Mouse (Mus musculus): ENCODE data around the gene Tlr9. TPM values are rescaled to one million over a fixed set of nuclear protein-coding genes. Genes with fewer than 3 reads are reported as not detected.

Tlr9 gene
- polyA plus RNA-seq, 1 experiment = 4.2 TPM

DNA sequence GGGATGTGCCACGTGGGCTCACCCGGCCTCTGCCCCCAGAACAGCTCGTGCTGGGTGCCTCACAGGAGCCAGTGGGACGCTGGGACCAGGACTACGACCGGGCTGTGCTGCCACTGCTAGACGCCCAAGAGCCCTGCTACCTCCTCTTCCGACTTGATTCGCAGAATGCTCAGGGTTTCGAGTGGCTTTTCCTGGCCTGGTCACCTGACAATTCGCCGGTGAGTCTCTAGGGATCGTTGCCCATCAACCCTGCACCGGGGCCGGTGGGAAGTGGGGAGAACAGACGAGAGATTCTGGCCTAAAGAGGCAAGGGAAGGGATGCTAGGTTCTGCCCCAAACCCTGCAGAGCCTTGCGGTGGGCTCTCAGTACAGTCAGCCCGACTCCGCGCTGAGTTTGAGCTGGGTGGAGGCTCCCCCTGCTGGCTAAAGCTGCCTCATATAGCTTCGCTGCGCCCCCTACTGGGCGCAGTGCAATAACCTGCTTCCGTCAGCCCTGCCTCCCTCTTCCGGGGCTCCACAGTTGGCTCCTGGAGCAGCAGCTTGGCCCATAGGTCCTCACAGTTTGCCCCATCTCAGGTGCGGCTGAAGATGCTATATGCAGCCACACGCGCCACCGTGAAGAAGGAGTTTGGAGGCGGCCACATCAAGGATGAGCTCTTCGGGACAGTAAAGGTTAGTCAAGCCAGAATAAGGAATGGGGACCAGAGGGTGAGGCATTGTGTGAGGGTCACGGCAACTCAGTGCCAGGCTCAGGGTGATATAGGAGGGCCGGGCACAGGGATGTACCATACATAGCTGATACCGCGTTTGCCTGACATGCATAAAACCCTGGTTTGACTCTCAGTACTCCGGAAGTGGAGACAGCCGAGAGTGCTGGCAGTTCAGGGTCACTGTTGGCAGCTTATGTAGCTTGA, 10.5 kb upstream of the Tlr9 start:
- Histone ChIP-seq H3K4me3 (ENCODE audit: insufficient read depth, low read depth, low read length) (peak overlapping the region; percentile 34), H3K4me1 (ENCODE audit: control insufficient read depth, insufficient read depth, low read length) (0 out of 2 replicates have a peak, but pooled peaks cover 5% of the 10 kb centered on the region), H3K27me3 (replicated peaks; ENCODE audit: control insufficient read depth, insufficient read depth, low read length) (no peaks in the 10 kb centered on the region), H3K36me3 (ENCODE audit: control insufficient read depth, insufficient read depth, low read length) (peaks cover 2% of the 10 kb centered on the region; the same call in 1 of the 2 replicates), H3K27ac (ENCODE audit: insufficient read depth, low read depth, low read length) (no peak overlapping the region)
- WGBS = 22% methylated on average over 37 of the region's 37 CpGs
- TF ChIP-seq POLR2A (IDR thresholded peaks at IDR 0.05; ENCODE audit: low read depth, low read length) (no peak), CTCF (conservative IDR thresholded peaks at IDR 0.05; ENCODE audit: insufficient read depth, insufficient read length, low read depth, low read length) (peak; percentile 99)
- DNase-seq = peak; percentile 89

DNA sequence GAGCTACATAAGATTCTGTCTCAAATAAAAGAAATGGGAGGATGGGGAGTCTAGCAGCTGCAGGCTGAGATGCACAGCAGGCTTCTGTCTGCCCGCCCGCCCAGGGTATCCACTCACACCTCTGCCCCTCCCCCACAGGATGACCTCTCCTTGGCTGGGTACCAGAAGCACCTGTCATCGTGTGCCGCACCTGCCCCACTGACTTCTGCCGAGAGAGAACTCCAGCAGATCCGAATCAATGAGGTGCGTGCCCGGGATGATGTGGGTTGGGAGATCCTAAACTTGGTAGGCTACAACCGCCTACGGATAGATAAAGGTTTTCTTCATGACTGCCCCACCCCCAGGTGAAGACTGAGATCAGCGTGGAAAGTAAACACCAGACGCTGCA, 9.8 kb upstream of the Tlr9 start:
- no peak overlapping the region for H3K4me3 ChIP-seq (ENCODE audit: insufficient read depth, low read depth, low read length)
- no peak for DNase-seq
- H3K27me3 ChIP-seq (replicated peaks; ENCODE audit: control insufficient read depth, insufficient read depth, low read length) = no peaks in the 10 kb centered on the region
- H3K36me3 ChIP-seq (ENCODE audit: control insufficient read depth, insufficient read depth, low read length) = peaks cover 2% of the 10 kb centered on the region; the same call in 1 of the 2 replicates
- 84% methylated on average over 12 of the region's 12 CpGs for WGBS
- H3K27ac ChIP-seq (ENCODE audit: insufficient read depth, low read depth, low read length) = no peak overlapping the region
- H3K4me1 ChIP-seq (ENCODE audit: control insufficient read depth, insufficient read depth, low read length) = 0 out of 2 replicates have a peak, but pooled peaks cover 5% of the 10 kb centered on the region
- TF ChIP-seq CTCF (conservative IDR thresholded peaks at IDR 0.05; ENCODE audit: insufficient read depth, insufficient read length, low read depth, low read length) (no peak), POLR2A (IDR thresholded peaks at IDR 0.05; ENCODE audit: low read depth, low read length) (no peak)

DNA sequence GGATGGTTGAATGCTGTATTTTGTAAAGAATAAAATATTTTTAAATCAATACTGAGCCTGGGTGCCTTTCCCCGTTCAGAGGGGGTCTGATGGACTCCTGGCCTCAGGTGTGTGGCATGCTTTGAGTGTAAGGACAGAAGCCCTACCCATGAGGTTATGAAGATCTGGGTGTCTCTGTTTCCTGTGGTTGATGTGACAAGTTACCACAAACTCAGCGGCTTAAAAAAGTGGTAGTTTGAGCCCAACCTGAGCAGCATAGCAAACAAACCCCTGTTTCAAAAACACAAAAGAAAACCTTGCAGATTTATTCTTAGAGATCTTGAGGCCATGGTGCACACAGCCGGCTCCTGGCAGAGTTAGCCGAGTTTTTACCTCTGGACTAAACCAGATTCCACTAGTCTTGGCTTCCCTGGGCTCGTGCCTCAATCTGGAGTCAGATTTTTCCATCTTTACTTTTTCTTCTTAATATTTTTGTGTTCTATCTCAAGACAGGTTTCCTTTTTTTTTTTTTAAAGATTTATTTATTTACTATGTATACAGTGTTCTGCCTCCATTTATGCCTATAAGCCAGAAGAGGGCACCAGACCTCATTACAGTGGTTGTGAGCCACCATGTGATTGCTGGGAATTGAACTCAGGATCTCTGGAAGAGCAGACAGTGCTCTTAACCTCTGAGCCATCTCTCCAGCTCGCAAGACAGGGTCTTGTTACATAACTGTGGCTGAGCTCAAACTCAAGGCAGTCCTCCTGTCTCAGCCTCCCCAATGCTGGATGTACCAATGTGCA, 6.9 kb upstream of the Tlr9 start:
- H3K4me3 ChIP-seq (ENCODE audit: insufficient read depth, low read depth, low read length) = no peak overlapping the region
- 75% methylated on average over 6 of the region's 6 CpGs for WGBS

DNA sequence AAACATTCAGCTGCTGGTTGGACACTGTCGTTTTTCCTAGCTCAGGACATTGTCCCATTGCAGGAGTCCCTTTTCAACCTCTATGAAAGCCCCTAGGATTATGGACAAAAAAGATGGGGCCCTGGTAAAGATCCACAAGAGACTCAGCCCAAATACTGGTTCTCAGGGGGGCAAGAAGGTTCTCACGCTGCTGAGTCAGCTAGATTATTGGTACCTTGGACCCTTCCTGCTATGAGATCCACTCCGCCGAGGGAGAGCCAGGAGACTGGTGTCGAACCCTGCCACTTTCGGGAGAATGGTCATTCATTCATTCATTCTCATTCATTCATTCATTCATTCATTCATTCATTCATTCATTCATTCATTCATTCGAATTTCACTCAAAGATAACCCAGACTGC, 5.4 kb upstream of the Tlr9 start:
- TF ChIP-seq CTCF (conservative IDR thresholded peaks at IDR 0.05; ENCODE audit: insufficient read depth, insufficient read length, low read depth, low read length) = no peak
- no peak for TF ChIP-seq POLR2A (IDR thresholded peaks at IDR 0.05; ENCODE audit: low read depth, low read length)
- Histone ChIP-seq H3K36me3 (ENCODE audit: control insufficient read depth, insufficient read depth, low read length) (peaks cover 2% of the 10 kb centered on the region; the same call in 1 of the 2 replicates), H3K4me1 (ENCODE audit: control insufficient read depth, insufficient read depth, low read length) (peaks cover 6% of the 10 kb centered on the region; the same call in 1 of the 2 replicates), H3K27me3 (replicated peaks; ENCODE audit: control insufficient read depth, insufficient read depth, low read length) (no peaks in the 10 kb centered on the region), H3K27ac (ENCODE audit: insufficient read depth, low read depth, low read length) (no peak overlapping the region), H3K4me3 (ENCODE audit: insufficient read depth, low read depth, low read length) (no peak overlapping the region)
- WGBS = 77% methylated on average over 7 of the region's 7 CpGs
- no peak for DNase-seq

More for the DNA sequence above, 6.9 kb upstream of the Tlr9 start:
- DNase-seq = no peak
- H3K27me3 ChIP-seq (replicated peaks; ENCODE audit: control insufficient read depth, insufficient read depth, low read length) = no peaks in the 10 kb centered on the region
- 0 out of 2 replicates have a peak, but pooled peaks cover 5% of the 10 kb centered on the region for H3K4me1 ChIP-seq (ENCODE audit: control insufficient read depth, insufficient read depth, low read length)
- peaks cover 2% of the 10 kb centered on the region; the same call in 1 of the 2 replicates for H3K36me3 ChIP-seq (ENCODE audit: control insufficient read depth, insufficient read depth, low read length)
- no peak overlapping the region for H3K27ac ChIP-seq (ENCODE audit: insufficient read depth, low read depth, low read length)
- TF ChIP-seq POLR2A (IDR thresholded peaks at IDR 0.05; ENCODE audit: low read depth, low read length) = no peak
- peak; percentile 26; the same call in 1 of the 2 replicates for TF ChIP-seq CTCF (conservative IDR thresholded peaks at IDR 0.05; ENCODE audit: insufficient read depth, insufficient read length, low read depth, low read length)

DNA sequence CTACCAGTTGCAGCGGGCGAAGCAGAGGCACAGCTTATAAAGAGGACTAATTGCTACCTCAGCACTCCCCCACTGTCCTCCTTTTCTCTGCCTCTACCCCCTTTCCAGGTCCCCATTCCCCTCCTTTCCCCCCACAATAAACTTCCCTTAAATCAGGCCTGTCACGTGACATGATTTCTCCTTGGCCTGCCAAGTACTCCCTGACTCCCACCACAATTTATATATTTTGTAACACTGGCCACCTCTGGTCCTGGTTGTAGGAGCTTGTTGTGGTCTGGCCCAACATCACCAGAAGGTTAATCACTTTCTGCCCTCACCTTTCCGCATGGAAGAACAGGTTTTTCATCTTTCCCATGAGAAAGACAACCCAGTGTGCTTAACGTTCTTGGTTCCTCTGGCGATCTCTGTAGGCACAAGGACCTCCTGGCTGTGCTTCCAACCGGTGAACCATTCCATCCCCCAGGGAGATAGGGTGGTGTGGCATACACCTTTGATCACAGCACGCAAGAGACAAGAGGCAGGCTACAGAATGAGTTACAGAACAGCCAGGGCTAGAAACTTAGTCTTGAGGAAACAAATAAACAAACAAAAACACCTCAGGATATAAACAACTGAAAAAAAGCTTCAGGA, 1.4 kb upstream of the Tlr9 start:
- 42% methylated on average over 8 of the region's 8 CpGs for WGBS
- H3K36me3 ChIP-seq (ENCODE audit: control insufficient read depth, insufficient read depth, low read length) = no peaks in the 10 kb centered on the region
- TF ChIP-seq POLR2A (IDR thresholded peaks at IDR 0.05; ENCODE audit: low read depth, low read length) (no peak), CTCF (conservative IDR thresholded peaks at IDR 0.05; ENCODE audit: insufficient read depth, insufficient read length, low read depth, low read length) (no peak)
- no peaks in the 10 kb centered on the region for H3K27me3 ChIP-seq (replicated peaks; ENCODE audit: control insufficient read depth, insufficient read depth, low read length)
- DNase-seq = peak; percentile 53
- H3K4me3 ChIP-seq (ENCODE audit: insufficient read depth, low read depth, low read length) = no peak overlapping the region
- peaks cover 6% of the 10 kb centered on the region; the same call in 1 of the 2 replicates for H3K4me1 ChIP-seq (ENCODE audit: control insufficient read depth, insufficient read depth, low read length)
- no peak overlapping the region for H3K27ac ChIP-seq (ENCODE audit: insufficient read depth, low read depth, low read length)

DNA sequence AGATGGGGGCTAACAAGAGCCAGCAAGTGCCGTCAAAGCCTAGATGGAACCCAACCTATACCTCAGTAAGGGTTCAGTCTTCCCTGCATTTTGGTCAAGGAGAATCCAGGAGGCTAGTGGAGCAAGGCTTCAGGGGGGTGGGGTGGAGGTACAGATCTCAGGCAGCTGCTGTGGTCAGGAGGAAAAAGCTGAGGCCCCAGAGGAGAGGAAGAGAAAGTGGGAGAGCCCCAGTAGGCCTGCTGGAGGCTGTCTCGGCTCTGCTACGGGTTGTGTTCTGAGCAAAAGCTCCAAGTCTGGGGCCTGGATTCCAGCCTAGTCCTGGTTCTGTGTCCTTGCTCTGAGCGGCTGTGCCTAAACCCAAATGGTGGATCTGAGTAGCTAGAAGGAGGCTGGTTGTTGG, 596 bp downstream of the Tlr9 start:
- DNase-seq = no peak
- no peak for TF ChIP-seq POLR2A (IDR thresholded peaks at IDR 0.05; ENCODE audit: low read depth, low read length)
- no peak for TF ChIP-seq CTCF (conservative IDR thresholded peaks at IDR 0.05; ENCODE audit: insufficient read depth, insufficient read length, low read depth, low read length)
- Histone ChIP-seq H3K36me3 (ENCODE audit: control insufficient read depth, insufficient read depth, low read length) (no peaks in the 10 kb centered on the region), H3K27me3 (replicated peaks; ENCODE audit: control insufficient read depth, insufficient read depth, low read length) (no peaks in the 10 kb centered on the region), H3K27ac (ENCODE audit: insufficient read depth, low read depth, low read length) (no peak overlapping the region), H3K4me3 (ENCODE audit: insufficient read depth, low read depth, low read length) (no peak overlapping the region), H3K4me1 (ENCODE audit: control insufficient read depth, insufficient read depth, low read length) (peaks cover 6% of the 10 kb centered on the region; the same call in 1 of the 2 replicates)
- 91% methylated on average over 4 of the region's 4 CpGs for WGBS

Data from kidney, adult 2 months (tissue).